Mouse (Mus musculus) embryonic facial prominence, embryonic 14.5 days (tissue): ENCODE measurements around the gene Slc36a3. TPM values are rescaled to one million over a fixed set of nuclear protein-coding genes. Genes with fewer than 3 reads are reported as not detected.
"Not testable (repeated sequence)": the region's sequence is repeated elsewhere in the genome, so short reads cannot be mapped to it uniquely, and the experiment has no call there.

Experiments
- ATAC-seq: fragments of 200-750 bp; cut with Nextera tagmentation; 2 replicates; pipeline ENCODE4 v1.8.0; 2017; ENCODE audit warnings: low read depth, moderate number of reproducible peaks, moderate TSS enrichment
- DNase-seq: peaks from one replicate; pipeline ENCODE4 v3.0.0-alpha.2; 2015; ENCODE audit warnings: low spot score
- H3K27ac ChIP-seq: fragments of 300-500 bp; sonication (generic); replicated peaks from 2 replicates; pipeline ENCODE4 v1.5.1; 2014; ENCODE audit warnings: low read depth, mild to moderate bottlenecking, low read length, moderate library complexity
- H3K27me3 ChIP-seq: fragments of 300-500 bp; sonication (generic); replicated peaks from 2 replicates; pipeline ENCODE4 v1.6.1; 2014; ENCODE audit warnings: low read length; ENCODE audit not compliant: control insufficient read depth, insufficient read depth
- H3K36me3 ChIP-seq: fragments of 300-500 bp; sonication (generic); 2 replicates; pipeline ENCODE4 v1.6.1; 2014; ENCODE audit warnings: low read length, mixed read lengths; ENCODE audit not compliant: control insufficient read depth, insufficient read depth
- H3K4me1 ChIP-seq: fragments of 300-500 bp; sonication (generic); 2 replicates; pipeline ENCODE4 v1.6.1; 2014; ENCODE audit warnings: antibody characterized with exemption, low read length; ENCODE audit not compliant: control insufficient read depth, insufficient read depth
- H3K4me2 ChIP-seq: fragments of 300-500 bp; sonication (generic); 2 replicates; pipeline ENCODE4 v1.6.1; 2014; ENCODE audit warnings: low read depth, mild to moderate bottlenecking, low read length, moderate library complexity, mixed read lengths
- H3K4me3 ChIP-seq: fragments of 300-500 bp; sonication (generic); 2 replicates; pipeline ENCODE4 v1.5.1; 2014; ENCODE audit warnings: low read depth, mild to moderate bottlenecking, low read length
- H3K9ac ChIP-seq: fragments of 300-500 bp; sonication (generic); 2 replicates; pipeline ENCODE4 v1.6.1; 2014; ENCODE audit warnings: low read depth, mild to moderate bottlenecking, low read length, moderate library complexity, mixed read lengths
- H3K9me3 ChIP-seq: fragments of 300-500 bp; sonication (generic); 2 replicates; pipeline ENCODE4 v1.6.1; 2016; ENCODE audit warnings: low read length; ENCODE audit not compliant: control insufficient read depth
- WGBS: fragments of 180-500 bp; shearing (Covaris S2); extraction: QIAGEN DNeasy Blood & Tissue Kit; methylation state at CpG from one replicate; pipeline ENCODE4 v1.1.7; 2014; 5-methylcytosine and 5-hydroxymethylcytosine counted together
- polyA plus RNA-seq: library from polyadenylated mRNA; unstranded; fragments of >200 nt; fragmentation: Nextera tagmentation; extraction: Ambion mirVana; gene quantifications from 2 replicates; pipeline ENCODE4 v1.2.1, GENCODE M21; 2014

Gene Slc36a3
- polyA plus RNA-seq, 1 experiment from 2014 or later, result not detected

DNA sequence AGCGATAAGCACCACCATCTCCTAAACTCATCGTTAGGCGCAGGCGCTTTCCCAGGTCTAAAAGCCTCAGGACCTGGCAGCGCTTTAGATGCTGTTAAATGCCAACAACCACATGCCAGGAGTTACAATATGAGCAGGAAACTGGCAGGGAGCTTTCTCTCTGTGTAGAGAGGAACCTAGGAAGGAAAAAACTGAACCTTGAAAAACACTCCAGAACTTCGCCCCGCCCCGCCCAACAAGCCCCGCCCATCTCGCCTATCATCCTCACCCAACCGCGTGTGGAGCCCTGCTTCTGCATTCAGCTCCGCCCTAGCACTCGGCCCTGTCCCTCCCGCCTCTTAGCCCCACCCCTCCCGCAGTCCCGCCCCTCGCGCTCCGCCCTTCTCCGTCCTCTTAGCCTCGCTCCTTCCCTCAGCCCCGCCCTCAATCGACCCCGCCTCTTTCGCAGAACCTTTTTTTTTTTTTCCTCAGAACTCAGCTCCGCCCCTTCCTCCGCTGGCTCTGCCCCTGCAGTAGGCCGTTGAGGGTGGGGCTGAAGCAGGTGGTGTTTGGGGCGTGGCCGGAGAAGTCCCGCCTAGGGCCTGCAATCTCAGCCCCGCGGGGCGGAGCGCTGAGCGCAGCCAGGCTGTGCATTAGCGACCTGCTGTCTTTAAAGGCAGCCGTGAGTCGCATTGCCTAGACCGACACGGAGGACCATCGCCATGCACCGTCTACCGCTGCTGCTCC lies 53.9 kb downstream of the Slc36a3 start, which contains the start of gene Gm2a:
Gene Gm2a, plus strand, starts transcription at position 653 of the 726 bp plus-strand sequence.
- no peaks in the 10 kb centered on the region for H3K36me3 ChIP-seq
- peak; percentile 96 for ATAC-seq
- H3K27me3 ChIP-seq, result no peaks in the 10 kb centered on the region

DNA sequence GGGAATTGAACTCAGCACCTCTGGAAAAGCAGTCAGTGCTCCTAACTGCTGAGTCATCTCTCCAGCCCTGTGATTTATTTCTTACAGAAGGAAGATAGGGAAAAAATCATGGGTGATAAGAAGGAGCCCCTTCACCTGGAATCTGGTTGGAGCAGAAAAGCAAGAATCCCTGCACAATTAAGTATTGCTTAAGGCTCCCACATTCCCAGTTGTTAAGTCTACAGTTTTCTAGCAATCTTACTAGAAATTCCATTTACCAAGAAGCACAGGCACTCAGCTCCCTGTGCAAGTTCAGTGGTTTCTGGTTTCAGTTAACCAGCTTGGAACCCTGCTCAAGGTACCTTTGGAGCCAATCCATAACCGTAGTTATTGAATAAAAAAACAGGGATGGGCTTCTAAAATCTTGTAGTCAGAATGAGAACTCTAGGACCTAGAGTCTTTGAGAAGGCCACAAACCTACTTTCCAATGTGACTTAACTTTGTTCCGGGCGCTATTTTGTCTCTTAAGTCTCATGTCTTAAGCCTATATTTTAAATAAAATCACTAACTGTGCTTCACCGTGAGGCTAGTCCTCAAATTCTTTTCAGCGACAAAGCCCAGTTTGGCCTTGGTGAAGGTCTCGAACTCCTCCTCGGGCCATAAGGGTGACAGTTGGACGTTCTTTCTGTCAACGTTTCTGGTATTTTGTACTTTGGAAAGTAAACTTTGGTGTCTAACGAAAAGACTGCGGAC lies 54.6 kb downstream of the Slc36a3 start:
- peak overlapping the region; percentile 78 for H3K27ac ChIP-seq
- 31% methylated on average over 11 of the region's 11 CpGs for WGBS
- peak overlapping the region; percentile 58 for H3K4me3 ChIP-seq
- 0 out of 2 replicates have a peak, but pooled peaks cover 7% of the 10 kb centered on the region for H3K4me1 ChIP-seq
- H3K9ac ChIP-seq, result no peak overlapping the region
- ATAC-seq (no peak), DNase-seq (peak; percentile 42)
- H3K27me3 ChIP-seq, result no peaks in the 10 kb centered on the region
- H3K9me3 ChIP-seq, result no peaks in the 10 kb centered on the region
- H3K36me3 ChIP-seq, result no peaks in the 10 kb centered on the region
- H3K4me2 ChIP-seq, result peak overlapping the region; percentile 67

More for the DNA sequence above, 53.9 kb downstream of the Slc36a3 start, which contains the start of gene Gm2a:
- WGBS, result 3% methylated on average over 26 of the region's 45 CpGs
- H3K4me3 ChIP-seq, result peak within 1 kb of the TSS; percentile 58
- DNase-seq, result peak; percentile 98
- H3K9ac ChIP-seq, result peak within 1 kb of the TSS; percentile 61
- H3K4me1 ChIP-seq, result 0 out of 2 replicates have a peak, but pooled peaks cover 7% of the 10 kb centered on the region
- H3K9me3 ChIP-seq, result no peaks in the 10 kb centered on the region
- peak within 1 kb of the TSS; percentile 67 for H3K4me2 ChIP-seq
- H3K27ac ChIP-seq, result peak within 1 kb of the TSS; percentile 78

DNA sequence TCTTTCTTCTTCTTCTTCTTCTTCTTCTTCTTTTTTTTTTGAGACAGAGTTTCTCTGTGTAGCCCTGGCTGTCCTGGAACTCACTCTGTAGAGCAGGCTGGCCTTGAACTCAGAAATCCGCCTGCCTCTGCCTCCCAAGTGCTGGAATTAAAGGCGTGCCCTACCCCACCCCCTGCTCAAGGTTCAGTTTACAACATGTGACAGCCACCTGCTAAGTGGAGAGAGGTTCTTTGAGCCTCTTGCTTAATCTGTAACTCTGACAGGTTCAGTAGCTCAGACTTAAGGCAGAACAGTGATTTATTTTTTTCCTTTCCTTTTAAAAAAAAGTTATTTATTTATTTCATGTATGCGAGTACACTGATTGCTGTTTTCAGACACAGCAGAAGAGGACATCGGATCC lies 55.2 kb downstream of the Slc36a3 start:
- 82% methylated on average over 4 of the region's 4 CpGs for WGBS
- not testable (repeated sequence) for H3K27me3 ChIP-seq, H3K4me3 ChIP-seq, DNase-seq, H3K9me3 ChIP-seq, H3K4me1 ChIP-seq, H3K9ac ChIP-seq, ATAC-seq, H3K36me3 ChIP-seq, H3K27ac ChIP-seq, H3K4me2 ChIP-seq

DNA sequence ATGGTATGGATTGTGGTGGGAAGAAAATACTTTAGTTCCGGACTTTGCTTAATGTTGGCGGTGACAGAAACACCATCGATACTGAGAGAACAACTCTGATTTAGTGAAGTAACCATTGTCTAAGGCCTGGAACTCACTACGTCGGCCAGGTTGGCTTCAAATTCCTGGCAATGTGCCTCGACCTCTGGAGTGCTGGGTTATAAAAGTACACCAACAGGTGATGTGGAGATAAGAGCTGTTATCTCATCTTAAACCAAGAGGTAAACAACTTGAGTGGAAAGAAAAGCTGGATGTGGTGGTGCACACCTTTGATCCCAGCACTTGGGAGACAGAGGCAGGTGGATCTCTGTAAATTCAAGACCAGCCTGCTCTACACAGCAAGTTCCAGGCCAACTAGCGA lies 58.4 kb downstream of the Slc36a3 start:
- 82% methylated on average over 7 of the region's 7 CpGs for WGBS
- 0 out of 2 replicates have a peak, but pooled peaks cover 7% of the 10 kb centered on the region for H3K4me1 ChIP-seq
- H3K9ac ChIP-seq, result no peak overlapping the region
- no peaks in the 10 kb centered on the region for H3K36me3 ChIP-seq
- no peak overlapping the region for H3K4me3 ChIP-seq
- H3K27me3 ChIP-seq, result no peaks in the 10 kb centered on the region
- no peaks in the 10 kb centered on the region for H3K9me3 ChIP-seq
- no peak overlapping the region for H3K27ac ChIP-seq
- ATAC-seq (no peak), DNase-seq (no peak)
- H3K4me2 ChIP-seq, result no peak overlapping the region

DNA sequence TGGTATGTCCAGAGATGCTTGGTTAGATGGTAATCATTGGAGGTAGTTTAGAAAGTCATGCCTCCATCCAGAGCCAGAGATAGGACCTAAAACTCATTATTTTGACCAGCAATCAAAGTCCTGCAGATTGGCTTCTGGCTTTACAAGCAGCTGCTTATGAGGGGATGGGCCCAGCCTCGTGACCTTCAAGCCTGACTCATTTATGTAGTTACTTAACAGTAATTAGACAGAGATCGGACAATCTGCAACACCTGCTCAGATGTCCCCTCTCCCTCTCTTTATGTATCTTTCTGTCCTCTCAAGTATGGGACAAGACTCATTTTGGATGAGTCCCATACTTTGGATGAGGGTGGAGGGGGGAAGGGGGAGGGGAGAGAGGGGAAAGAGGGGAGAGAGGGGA lies 61.6 kb downstream of the Slc36a3 start:
- Histone ChIP-seq H3K9ac (no peak overlapping the region), H3K27me3 (no peaks in the 10 kb centered on the region), H3K36me3 (no peaks in the 10 kb centered on the region), H3K27ac (no peak overlapping the region), H3K4me3 (no peak overlapping the region), H3K4me2 (no peak overlapping the region), H3K4me1 (no peaks in the 10 kb centered on the region), H3K9me3 (no peaks in the 10 kb centered on the region)
- DNase-seq (no peak), ATAC-seq (no peak)
- WGBS, result 64% methylated on average over 2 of the region's 2 CpGs

DNA sequence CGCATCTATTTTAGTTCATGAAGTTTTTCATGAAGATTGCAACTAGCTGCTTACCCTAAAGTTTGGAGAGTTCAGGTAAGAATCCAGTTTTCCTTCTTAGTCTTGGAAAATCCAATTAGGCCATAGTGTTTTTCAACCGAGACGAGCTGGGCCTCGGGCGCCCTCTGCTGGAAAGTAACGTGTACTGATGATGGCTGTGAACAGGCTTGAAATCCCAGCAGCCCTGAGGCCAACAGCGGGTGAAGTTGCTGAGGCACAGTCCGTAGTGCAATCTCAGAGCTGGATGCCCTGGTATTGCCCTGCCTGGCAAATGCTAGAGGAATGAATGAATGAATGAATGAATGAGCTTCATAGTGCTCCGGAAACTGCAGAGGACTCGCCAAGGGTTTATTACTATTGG lies 64.5 kb downstream of the Slc36a3 start:
- peak; percentile 53; the same call in 1 of the 2 replicates for ATAC-seq
- Histone ChIP-seq H3K4me3 (no peak overlapping the region), H3K27me3 (no peaks in the 10 kb centered on the region), H3K27ac (no peak overlapping the region), H3K4me2 (no peak overlapping the region), H3K36me3 (no peaks in the 10 kb centered on the region), H3K9me3 (no peaks in the 10 kb centered on the region), H3K4me1 (no peaks in the 10 kb centered on the region), H3K9ac (no peak overlapping the region)
- DNase-seq, result peak; percentile 80
- WGBS, result 6% methylated on average over 10 of the region's 10 CpGs

DNA sequence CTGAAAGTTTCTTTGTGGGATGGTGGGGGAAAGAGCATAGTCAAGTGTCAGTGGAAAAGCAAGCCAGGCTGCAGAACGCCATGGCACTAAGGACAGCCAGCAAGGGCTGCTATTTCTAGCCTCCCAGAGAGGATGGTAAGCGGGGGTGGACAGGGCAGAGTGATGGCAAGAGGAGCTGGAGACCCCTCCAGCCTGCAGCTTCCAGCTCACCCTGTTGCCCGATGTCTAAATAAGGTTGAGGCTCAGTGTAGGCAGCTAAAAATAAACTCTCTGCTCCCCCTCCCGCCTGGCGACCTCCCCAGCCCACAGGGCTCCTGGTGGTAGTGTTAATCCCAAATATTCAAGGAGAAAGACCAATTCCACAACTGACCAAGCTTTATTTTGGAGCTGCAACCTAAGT lies 66.1 kb downstream of the Slc36a3 start:
- Histone ChIP-seq H3K4me3 (no peak overlapping the region), H3K9me3 (no peaks in the 10 kb centered on the region), H3K27me3 (no peaks in the 10 kb centered on the region), H3K9ac (no peak overlapping the region), H3K36me3 (no peaks in the 10 kb centered on the region), H3K4me2 (no peak overlapping the region), H3K4me1 (no peaks in the 10 kb centered on the region), H3K27ac (no peak overlapping the region)
- DNase-seq (no peak), ATAC-seq (no peak)
- 54% methylated on average over 5 of the region's 5 CpGs for WGBS

DNA sequence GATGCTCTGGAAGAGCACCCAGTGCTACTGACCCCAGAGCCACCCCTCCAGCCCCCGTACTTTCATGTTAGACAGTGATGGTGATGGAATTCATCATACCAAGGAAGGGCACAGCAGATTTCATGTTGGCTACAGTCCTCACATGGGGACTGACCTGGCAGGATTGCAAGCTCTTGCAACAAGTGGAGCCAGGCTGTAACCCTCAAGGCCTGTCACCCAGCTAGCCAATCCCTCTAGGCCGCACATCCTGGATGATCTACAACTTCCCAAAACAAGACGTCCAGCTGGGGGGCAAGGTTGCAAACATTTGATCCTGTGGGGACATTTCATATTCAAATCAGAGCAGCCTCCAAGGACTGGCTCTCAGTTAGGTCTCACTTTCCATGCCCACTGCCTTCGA lies 66.9 kb downstream of the Slc36a3 start:
- 77% methylated on average over 4 of the region's 4 CpGs for WGBS
- Histone ChIP-seq H3K36me3 (no peaks in the 10 kb centered on the region), H3K4me3 (no peak overlapping the region), H3K9ac (no peak overlapping the region), H3K9me3 (no peaks in the 10 kb centered on the region), H3K27me3 (no peaks in the 10 kb centered on the region), H3K4me1 (no peaks in the 10 kb centered on the region), H3K4me2 (no peak overlapping the region), H3K27ac (no peak overlapping the region)
- ATAC-seq, result no peak
- DNase-seq, result no peak
